Mouse (Mus musculus) left cerebral cortex, adult 6 months (tissue): Measurements from ENCODE around the gene Prkcg. TPM values are rescaled to one million over a fixed set of nuclear protein-coding genes. Genes with fewer than 3 reads are reported as not detected.

Experiments used
- long read RNA-seq, 2 experiments: library from polyadenylated mRNA; unstranded; transcript quantifications; one replicate each; pipeline ENCODE4 v2.0.0; 2019 to 2020
- polyA plus RNA-seq: library from polyadenylated mRNA; unstranded; fragments of <200 nt; fragmentation: Nextera tagmentation; gene quantifications from 2 replicates; pipeline ENCODE4 v1.2.3, GENCODE M21; 2021

Gene Prkcg
- polyA plus RNA-seq, result 97.8 and 118 TPM in 2 replicates
- long read RNA-seq, experiment 1, transcript Prkcg-201 (18 exons, 3,127 nt), result major isoform, 312 of 380 reads
- long read RNA-seq, experiment 1, partial matches to known transcripts, result 42 of 380 reads
- long read RNA-seq, experiment 1, other reads (novel, unspliced or antisense), result 24 of 380 reads
- long read RNA-seq, experiment 2, transcript Prkcg-201 (18 exons, 3,127 nt), result major isoform, 24 of 61 reads
- long read RNA-seq, experiment 2, partial matches to known transcripts, result 18 of 61 reads
- long read RNA-seq, experiment 2, other reads (novel, unspliced or antisense), result 19 of 61 reads

DNA sequence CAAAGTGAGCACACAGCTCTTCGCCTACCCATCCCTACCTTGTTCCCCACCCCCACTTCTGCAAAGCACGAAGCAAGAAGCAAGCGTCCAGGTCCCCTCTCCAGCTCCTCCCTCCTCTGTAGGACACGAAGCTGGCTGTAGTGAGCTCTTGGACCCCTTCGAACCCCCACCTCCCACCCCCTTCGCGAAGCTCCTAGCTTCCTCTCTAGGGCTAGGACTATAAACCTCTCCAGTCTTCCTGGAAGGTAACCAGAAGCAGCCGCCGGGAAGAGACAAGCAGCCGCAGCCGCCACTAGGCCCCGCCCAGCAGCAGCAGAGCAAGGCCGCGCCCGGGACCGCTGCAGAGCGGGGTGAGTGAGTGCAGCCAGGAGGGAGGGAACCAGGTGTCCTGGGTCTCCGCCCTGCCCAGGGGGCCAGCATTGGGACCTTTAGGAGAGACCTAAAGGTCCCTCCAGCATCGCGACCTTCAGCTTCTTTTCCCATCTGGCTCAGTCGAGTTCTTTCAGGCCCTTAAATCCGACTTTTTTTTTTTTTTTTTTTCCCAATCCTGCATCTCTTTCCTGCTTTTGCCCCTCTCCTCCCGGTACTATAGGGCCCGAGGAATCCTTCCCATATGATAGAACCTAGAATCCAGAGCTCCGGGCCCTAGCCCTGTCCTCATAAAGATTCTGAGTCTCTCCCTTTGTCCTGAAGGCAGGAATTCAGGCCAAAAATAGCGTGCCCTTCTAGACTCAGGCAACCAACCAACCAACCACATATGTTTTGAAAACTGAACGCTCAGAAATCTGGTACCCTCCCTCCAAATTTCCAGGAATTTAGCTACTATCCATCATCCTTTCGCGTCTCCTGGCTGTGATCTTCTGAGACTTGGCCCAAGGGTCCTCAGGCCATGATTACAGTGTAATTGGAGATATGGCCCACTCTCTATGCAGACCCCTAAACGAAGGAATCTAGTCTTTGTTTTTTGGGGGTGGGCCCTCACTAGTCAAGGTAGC lies at the start of gene Prkcg, which contains the start of gene Myadm:
Gene Prkcg, plus strand, starts transcription at position 204 of the 995 bp plus-strand sequence.
Gene Myadm, plus strand, starts transcription at position 105 of the 995 bp plus-strand sequence.

DNA sequence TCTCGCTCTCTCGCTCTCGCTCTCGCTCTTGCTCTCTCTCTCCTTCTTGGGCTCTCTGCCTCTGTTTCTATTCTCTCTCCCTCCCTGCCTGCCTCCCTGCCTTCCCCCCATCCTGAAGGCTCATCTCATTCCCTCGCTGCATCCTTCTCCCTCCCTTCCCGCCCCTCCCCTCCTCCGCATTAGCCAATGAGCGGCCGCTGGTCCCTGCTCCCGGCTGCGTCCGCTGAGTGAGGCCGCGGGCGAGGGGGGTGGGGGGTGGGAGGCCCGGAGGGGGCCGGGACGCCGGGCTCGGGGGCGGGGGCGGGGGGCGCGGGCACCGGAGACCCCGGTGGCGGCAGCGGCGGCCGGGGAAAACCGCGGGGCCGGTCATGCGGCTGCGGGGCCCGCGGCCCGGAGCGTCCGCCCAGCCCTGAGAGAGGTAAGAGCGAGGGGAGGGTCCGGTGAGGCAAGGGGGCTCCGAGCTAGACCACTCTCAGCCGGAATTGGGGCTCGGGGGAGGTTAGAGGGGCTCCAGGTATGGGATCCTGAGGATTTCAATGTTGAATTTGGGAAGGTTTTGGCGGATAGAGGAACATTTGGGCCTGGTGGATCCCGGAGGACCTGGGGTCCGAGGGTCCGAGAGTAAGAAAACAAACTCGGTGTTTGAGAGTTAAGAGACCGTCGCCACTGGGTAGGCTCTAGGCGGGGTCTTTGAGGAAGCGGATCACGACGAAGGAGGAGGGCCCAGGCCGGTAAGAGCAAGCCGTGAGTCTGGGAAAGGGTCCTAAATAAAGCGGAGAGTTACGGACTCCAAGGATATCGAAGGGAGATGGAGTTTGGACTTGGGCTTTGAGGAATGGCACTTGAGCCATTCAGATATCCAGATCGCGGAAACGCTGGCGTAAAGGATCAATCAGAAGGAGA lies 43.9 kb downstream of the Prkcg start, which contains the start of gene Cacng7:
Gene Cacng7, plus strand, starts transcription at position 337 of the 903 bp plus-strand sequence.

Other genes starting within 250 kb of the Prkcg start
- gene AU018091, start 120.0 kb upstream of the Prkcg start, polyA plus RNA-seq, result not detected in 2 replicates
- not detected in 2 replicates for gene Nlrp12, start 39.4 kb upstream of the Prkcg start, polyA plus RNA-seq
- gene Myadm, start 99 bp upstream of the Prkcg start, polyA plus RNA-seq, result 25.8 and 36.5 TPM in 2 replicates
- gene Cacng7, start 43.8 kb downstream of the Prkcg start, polyA plus RNA-seq, result 6.6 and 14.3 TPM in 2 replicates
- gene Cacng8, start 101.5 kb downstream of the Prkcg start, polyA plus RNA-seq, result 9.8 and 77.7 TPM in 2 replicates
- gene Cacng6, start 135.0 kb downstream of the Prkcg start, polyA plus RNA-seq, result 0.86 and 0.98 TPM in 2 replicates
- gene Tarm1, start 213.4 kb downstream of the Prkcg start, polyA plus RNA-seq, result not detected in 2 replicates